Mouse (Mus musculus) liver, postnatal 0 days (tissue): ENCODE measurements around the gene Dpf1.

ENCODE experiments used
- CTCF ChIP-seq: sonication (generic); IDR thresholded peaks from 2 replicates; pipeline ENCODE4 v1.5.1; 2016; ENCODE audit warnings: antibody characterized with exemption, low read depth
- EP300 ChIP-seq: IDR thresholded peaks from 2 replicates; pipeline ENCODE4 v1.6.1; 2016; ENCODE audit warnings: antibody characterized with exemption, low read depth, mild to moderate bottlenecking

- TF ChIP-seq EP300 (no peak), CTCF (no peak)
Observed at GRCm38 (mm10) chr7:29288079-29288478, 15.7 kb upstream of the Dpf1 start.
